Mouse (Mus musculus) ES-Bruce4 (cell line): ENCODE results near the gene Zfp697.
"Not testable (repeated sequence)": the region's sequence is repeated elsewhere in the genome, so short reads cannot be mapped to it uniquely, and the experiment has no call there.

Experiments used
- CTCF ChIP-seq: IDR thresholded peaks from one replicate; pipeline ENCODE4 v1.8.1; 2011; ENCODE audit warnings: low read depth, low read length
- EP300 ChIP-seq: IDR thresholded peaks from 2 replicates; pipeline ENCODE4 v1.6.1; 2011; ENCODE audit warnings: low read depth, low read length; ENCODE audit not compliant: insufficient read depth
- POLR2A ChIP-seq: IDR thresholded peaks from one replicate; pipeline ENCODE4 v1.8.1; 2011; ENCODE audit warnings: low read length; ENCODE audit not compliant: insufficient read depth

- TF ChIP-seq CTCF, POLR2A, EP300: not testable (repeated sequence)
Observed at GRCm38 (mm10) chr3:98410619-98411580, 28.6 kb downstream of the Zfp697 start.
